Mouse (Mus musculus) CH12F3 (cell line): ENCODE measurements around the gene Adamts10.

Source experiments
- in situ Hi-C: fragments of 300-500 bp; cut with MboI; formaldehyde crosslinking; loops from 2 replicates; pipeline ENCODE4 v1.14.3; 2020; ENCODE audit warnings: low sequenced_read_pairs

Gene Adamts10

DNA sequence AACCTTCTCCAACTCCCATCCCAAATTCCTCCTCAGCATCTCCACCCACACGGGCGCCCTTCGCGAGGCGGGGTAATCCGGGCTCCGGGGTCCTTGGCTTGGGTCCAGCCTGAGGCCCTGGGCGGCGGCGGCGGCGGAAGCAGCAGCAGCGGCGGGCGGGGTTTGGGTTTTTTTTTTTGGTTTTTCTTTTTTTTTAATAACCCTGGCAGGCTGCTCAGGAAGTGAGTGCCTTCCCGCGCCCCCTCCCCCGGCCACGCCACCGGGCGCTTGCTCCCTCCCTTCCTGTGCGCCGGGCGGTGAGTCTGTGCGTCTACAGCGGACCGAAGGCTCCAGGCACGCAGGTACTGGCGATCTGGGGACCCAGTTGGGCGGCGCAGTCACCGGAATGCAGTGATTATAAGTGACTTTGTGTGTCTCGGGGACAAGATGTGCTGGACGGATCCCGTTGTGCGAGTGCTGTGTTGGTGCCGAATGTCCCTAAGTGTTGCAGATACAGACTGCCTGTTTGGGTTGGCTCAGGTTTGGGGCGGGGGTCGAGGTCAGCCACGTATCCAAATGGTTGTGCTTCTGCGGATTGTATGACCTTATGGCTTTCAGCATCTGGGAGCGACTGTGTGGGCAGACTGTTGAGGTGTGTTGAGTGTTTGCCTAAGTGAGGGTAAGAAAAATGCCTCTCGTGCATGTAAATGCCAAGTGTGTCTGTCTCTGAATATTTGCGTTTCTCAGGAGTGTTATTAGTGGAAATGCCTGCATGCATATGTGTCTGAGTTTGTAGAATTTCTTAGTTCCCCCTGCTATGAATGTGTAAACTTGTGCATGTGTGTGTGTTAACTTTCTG is at the start of gene Adamts10:
Gene Adamts10, plus strand, starts transcription at position 287 of the 838 bp plus-strand sequence.
- in situ Hi-C loops, result no loop called here

DNA sequence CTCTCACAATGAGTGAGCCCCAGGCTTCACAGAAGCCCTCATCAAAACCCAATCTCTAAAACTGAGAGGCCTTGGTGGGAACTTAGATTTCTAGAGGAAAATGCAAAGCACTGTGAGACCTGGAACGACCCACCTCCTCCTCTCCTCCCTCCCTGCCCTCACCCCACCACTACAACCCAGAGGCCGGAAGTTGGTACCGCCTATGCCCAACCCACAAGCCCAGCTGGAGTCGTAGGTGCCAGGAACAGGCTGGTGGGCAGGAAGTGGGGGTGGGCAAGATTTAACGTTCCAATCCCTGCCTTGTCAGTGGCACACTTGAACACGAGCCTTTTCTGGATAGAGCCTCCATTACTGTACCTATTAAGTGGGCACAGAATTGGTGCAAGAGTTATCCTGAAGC is 40.0 kb upstream of the Adamts10 start:
- in situ Hi-C loops, result no loop called here

DNA sequence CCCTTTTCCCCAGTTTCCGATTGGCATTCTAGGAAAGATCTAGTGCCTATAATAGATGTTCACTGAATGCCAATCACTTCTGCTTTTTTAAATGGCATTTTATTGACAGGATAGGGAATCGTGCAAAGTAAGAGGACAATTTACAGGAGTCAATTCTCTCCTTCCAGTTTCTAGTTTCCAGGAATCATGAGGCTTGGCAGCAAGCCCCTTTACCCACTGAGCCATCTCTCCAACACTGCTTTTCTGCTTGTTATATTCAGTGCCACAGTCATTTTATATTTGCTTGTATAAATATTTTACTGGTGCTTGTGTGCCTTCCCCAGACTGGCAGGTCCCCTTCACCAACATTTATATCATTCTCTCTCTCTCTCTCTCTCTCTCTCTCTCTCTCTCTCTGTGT is 36.8 kb upstream of the Adamts10 start:
- in situ Hi-C loops, result no loop called here

DNA sequence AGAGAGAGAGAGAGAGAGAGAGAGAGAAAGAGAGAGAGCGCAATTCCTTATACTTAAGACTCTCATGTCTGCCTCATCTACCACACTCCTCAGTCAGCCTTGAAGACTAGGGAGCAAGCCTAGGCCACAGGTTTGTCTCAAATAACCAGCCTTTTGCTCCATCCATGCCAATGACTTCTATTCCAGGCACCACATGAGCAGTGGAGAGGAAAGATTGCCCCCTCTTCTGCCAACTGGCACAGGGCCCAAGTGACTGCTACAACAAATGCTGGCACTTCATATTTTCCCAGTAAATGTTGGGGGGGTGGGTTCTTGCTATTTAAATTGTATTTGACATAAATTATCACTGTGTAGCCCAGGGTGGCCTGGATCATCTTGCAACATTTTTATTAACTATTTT is 36.4 kb upstream of the Adamts10 start:
- in situ Hi-C loops, result no loop called here

GRCm38 (mm10) chr17:33491371-33491770 is 32.6 kb upstream of the Adamts10 start:
- in situ Hi-C loops, result no loop called here

DNA sequence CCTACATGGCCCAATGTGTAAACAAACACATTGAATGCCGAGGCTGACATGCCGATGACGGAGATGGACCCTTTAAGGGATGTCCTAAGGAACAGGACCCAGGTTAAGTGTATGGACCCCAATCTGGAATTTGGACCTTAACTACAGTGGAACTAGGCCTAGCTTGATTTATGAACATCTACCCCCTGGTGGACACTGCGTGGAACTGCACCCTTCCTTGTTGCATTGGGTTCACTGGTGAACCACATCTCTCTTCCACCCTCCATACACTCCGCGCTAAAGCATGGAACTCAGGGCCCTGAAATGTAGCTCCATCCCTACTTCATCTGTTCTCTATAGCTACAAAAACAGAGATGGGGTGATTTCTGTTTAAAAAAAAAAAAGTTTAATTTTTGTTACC is 30.9 kb upstream of the Adamts10 start:
- in situ Hi-C loops, result no loop called here

- in situ Hi-C loops, result no loop called here
These were observed 29.4 kb upstream of the Adamts10 start for GRCm38 (mm10) chr17:33494586-33494985.

DNA sequence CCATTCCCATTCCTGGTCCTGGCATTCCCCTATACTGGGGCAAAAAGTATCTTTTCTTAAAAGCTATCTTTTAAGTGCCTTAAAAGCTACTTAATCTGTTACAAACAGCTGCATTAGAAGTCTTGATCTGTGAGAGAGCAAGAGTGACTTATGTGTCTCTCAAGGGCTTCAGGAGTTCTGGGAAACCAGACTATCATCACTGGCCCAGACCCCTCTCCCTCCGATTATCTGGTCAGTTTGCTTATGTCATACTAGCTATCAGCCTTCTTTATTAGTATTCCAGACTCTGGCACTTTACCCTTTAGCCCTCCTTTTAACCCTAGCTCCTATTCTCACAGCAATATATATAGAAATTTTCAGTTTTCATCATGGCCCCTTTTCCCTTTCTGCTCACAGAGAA is 25.1 kb upstream of the Adamts10 start:
- in situ Hi-C loops, result no loop called here

GRCm38 (mm10) chr17:33508386-33508785 is 15.6 kb upstream of the Adamts10 start:
- in situ Hi-C loops, result no loop called here

GRCm38 (mm10) chr17:33510172-33510571 is 13.8 kb upstream of the Adamts10 start:
- in situ Hi-C loops, result no loop called here

GRCm38 (mm10) chr17:33512441-33513415 is 11.3 kb upstream of the Adamts10 start:
- in situ Hi-C loops, result no loop called here

- in situ Hi-C loops, result no loop called here
These were observed 10.1 kb upstream of the Adamts10 start for GRCm38 (mm10) chr17:33513874-33514273.

- in situ Hi-C loops, result no loop called here
These were observed 3.6 kb upstream of the Adamts10 start for GRCm38 (mm10) chr17:33520366-33520765.

- in situ Hi-C loops, result no loop called here
These were observed 530 bp upstream of the Adamts10 start for GRCm38 (mm10) chr17:33523431-33523917.

DNA sequence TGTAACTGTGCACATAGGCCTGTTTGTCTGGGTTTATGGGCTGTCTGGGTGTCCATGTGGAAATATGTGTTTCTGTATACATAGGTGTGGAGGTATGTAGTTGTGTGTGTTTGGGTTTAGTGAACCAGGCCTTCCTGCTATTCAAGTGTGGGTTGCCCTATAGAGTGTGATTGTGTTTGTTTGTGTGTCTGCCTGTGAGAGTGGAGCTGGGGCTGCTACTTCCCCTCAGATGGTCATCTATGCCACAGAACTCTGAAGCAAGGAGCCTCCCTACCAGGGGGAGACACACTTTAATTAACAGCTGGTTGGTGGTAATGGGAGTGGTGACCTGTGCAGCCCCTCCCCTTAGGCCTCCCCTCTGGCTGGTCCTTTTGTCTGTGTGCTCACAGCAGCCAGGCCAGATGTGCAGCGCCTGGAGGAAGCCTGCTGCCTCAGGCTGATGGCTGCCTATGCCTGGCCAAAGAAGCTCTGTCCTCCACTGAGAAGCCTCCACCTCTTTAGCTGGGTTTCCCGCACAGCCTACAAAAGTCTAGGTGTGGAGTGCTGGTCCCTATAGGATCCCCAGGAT is 886 bp downstream of the Adamts10 start:
- in situ Hi-C loops, result no loop called here

DNA sequence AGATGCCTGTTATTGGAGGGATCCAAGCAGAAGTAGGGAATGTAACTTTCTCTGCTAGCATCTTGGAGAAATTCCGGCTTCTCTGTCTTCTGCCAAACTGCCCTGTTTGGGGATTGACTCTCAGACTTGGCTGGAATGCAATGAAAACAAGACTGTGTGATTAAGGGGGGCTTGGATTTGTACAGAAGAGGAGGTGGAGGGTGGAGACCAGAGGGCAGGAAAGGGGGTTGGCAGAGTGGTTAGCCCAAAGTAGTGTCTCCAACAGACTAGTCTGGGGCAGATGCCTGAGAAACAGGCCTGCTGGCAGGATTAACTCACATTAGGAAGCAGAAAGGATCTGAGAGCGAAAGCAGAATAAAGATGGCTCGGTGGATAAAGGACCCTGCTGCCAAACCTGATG is 2.5 kb downstream of the Adamts10 start:
- in situ Hi-C loops, result no loop called here

DNA sequence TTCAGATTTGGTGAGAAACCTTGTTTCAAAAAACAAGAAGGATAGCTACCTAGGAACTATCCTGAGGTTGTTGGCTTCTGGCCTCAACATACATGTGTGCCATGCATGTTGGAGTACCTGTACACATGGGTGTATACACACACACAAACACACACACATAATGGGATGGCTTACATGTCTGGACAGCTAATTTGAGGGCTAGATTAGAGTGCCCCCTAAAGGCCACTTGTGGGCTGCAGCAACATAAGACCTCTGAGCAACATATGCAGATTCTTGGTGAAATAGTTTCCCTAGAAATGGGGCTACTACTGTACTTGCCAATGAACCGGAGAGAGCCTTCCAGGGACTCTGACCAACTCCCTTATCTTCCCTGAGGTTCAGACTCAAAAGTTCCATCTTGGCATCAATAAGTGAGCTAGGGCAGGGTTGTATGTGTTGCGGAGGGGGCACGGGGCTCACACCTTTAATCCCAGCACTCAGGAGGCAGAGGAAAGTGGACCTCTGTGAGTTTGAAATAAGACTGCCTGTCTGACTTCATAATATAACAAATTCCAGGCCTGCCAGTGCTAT is 15.2 kb downstream of the Adamts10 start:
- in situ Hi-C loops, result loop anchor here (10.0 kb wide), 1 partner anchor 94 kb away; no protein-coding TSS in a partner anchor

- in situ Hi-C loops, result loop anchor here (10.0 kb wide), 1 partner anchor 95 kb away; no protein-coding TSS in a partner anchor
These were observed 15.9 kb downstream of the Adamts10 start for GRCm38 (mm10) chr17:33539878-33540277.

- in situ Hi-C loops, result no loop called here
These were observed 25.2 kb downstream of the Adamts10 start for GRCm38 (mm10) chr17:33549212-33549611.

GRCm38 (mm10) chr17:33550388-33550787 is 26.4 kb downstream of the Adamts10 start:
- in situ Hi-C loops, result no loop called here

DNA sequence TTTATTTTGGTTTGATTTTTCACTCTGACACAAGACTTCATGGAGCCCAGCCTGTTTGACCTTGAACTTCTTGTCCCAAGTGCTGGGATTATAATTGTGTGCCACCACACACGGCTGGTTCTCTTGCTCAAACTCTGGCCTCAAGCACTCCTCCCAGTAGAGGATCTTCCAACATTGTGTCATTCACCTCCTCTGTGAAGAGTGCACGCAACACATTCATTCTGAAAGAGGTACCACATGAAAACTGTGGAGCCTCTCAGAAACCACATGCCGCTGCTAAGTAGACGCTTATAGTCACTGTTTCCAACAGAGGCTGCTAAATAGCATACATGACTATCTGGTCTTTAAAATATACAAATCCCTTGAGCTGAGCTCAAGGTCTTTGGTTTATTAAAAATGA is 28.1 kb downstream of the Adamts10 start:
- in situ Hi-C loops, result no loop called here
